Mouse (Mus musculus) adrenal gland (tissue): ENCODE data around the gene Foxi1.
"Not testable (repeated sequence)": the region's sequence is repeated elsewhere in the genome, so short reads cannot be mapped to it uniquely, and the experiment has no call there.

ENCODE experiments used
- intact Hi-C: fragments of 180-260 bp; cut with DNase I; formaldehyde crosslinking; loops from one replicate; pipeline ENCODE4 v1.15.1; 2025
- long read RNA-seq, 2 experiments: library from polyadenylated mRNA; unstranded; transcript quantifications; one replicate each; pipeline ENCODE4 v2.0.0; 2020; ENCODE audit warnings: borderline replicate concordance in 1 of 2; ENCODE audit not compliant: insufficient replicate concordance in 1 of 2

Foxi1 gene
- long read RNA-seq, experiment 1 = 0 reads
- long read RNA-seq, experiment 2 = 0 reads

- intact Hi-C loops = no loop called here
Measured at GRCm38 (mm10) chr11:34207989-34208388, at the start of gene Foxi1. Foxi1 (minus strand) TSS chr11:34208089.

- intact Hi-C loops = no loop called here
Measured at GRCm38 (mm10) chr11:34242979-34243378, 35.1 kb upstream of the Foxi1 start.

- intact Hi-C loops = no loop called here
Measured at GRCm38 (mm10) chr11:34240252-34240651, 32.4 kb upstream of the Foxi1 start.

- intact Hi-C loops = loop anchor here (5.0 kb wide), 1 partner anchor 573 kb away; no protein-coding TSS in a partner anchor
Measured at GRCm38 (mm10) chr11:34239691-34240090, 31.8 kb upstream of the Foxi1 start.

GRCm38 (mm10) chr11:34236885-34237284 lies 29.0 kb upstream of the Foxi1 start:
- intact Hi-C loops = loop anchor here (5.0 kb wide), 1 partner anchor 575 kb away; no protein-coding TSS in a partner anchor

- intact Hi-C loops = loop anchor here (5.0 kb wide), 1 partner anchor 576 kb away; no protein-coding TSS in a partner anchor
Measured at GRCm38 (mm10) chr11:34236091-34236759, 28.3 kb upstream of the Foxi1 start.

GRCm38 (mm10) chr11:34228758-34229364 lies 21.0 kb upstream of the Foxi1 start:
- intact Hi-C loops = no loop called here

GRCm38 (mm10) chr11:34227180-34227579 lies 19.3 kb upstream of the Foxi1 start:
- intact Hi-C loops = no loop called here

GRCm38 (mm10) chr11:34220596-34220995 lies 12.7 kb upstream of the Foxi1 start:
- intact Hi-C loops = not testable (repeated sequence)

GRCm38 (mm10) chr11:34212853-34213252 lies 5.0 kb upstream of the Foxi1 start:
- intact Hi-C loops = loop anchor here (1.0 to 5.0 kb wide), 3 partner anchors 64 to 211 kb away; no protein-coding TSS in a partner anchor

- intact Hi-C loops = no loop called here
Measured at GRCm38 (mm10) chr11:34202769-34203168, 5.1 kb downstream of the Foxi1 start.

- intact Hi-C loops = no loop called here
Measured at GRCm38 (mm10) chr11:34195142-34195541, 12.7 kb downstream of the Foxi1 start.

- intact Hi-C loops = no loop called here
Measured at GRCm38 (mm10) chr11:34194158-34194941, 13.5 kb downstream of the Foxi1 start.

GRCm38 (mm10) chr11:34193658-34194057 lies 14.2 kb downstream of the Foxi1 start:
- intact Hi-C loops = no loop called here

GRCm38 (mm10) chr11:34184266-34184665 lies 23.6 kb downstream of the Foxi1 start:
- intact Hi-C loops = no loop called here

GRCm38 (mm10) chr11:34181214-34182117 lies 26.4 kb downstream of the Foxi1 start:
- intact Hi-C loops = no loop called here

- intact Hi-C loops = no loop called here
Measured at GRCm38 (mm10) chr11:34178752-34179151, 29.1 kb downstream of the Foxi1 start.

GRCm38 (mm10) chr11:34176371-34176770 lies 31.5 kb downstream of the Foxi1 start:
- intact Hi-C loops = no loop called here

GRCm38 (mm10) chr11:34171221-34171620 lies 36.7 kb downstream of the Foxi1 start:
- intact Hi-C loops = no loop called here

- intact Hi-C loops = no loop called here
Measured at GRCm38 (mm10) chr11:34169464-34169894, 38.4 kb downstream of the Foxi1 start.

- intact Hi-C loops = no loop called here
Measured at GRCm38 (mm10) chr11:34166392-34166791, 41.5 kb downstream of the Foxi1 start.
